Mouse (Mus musculus): ENCODE results near the gene Apbb2. TPM values are rescaled to one million over a fixed set of nuclear protein-coding genes. Genes with fewer than 3 reads are reported as not detected.

The Apbb2 gene
- polyA plus RNA-seq, 1 experiment: 19.1 TPM

DNA sequence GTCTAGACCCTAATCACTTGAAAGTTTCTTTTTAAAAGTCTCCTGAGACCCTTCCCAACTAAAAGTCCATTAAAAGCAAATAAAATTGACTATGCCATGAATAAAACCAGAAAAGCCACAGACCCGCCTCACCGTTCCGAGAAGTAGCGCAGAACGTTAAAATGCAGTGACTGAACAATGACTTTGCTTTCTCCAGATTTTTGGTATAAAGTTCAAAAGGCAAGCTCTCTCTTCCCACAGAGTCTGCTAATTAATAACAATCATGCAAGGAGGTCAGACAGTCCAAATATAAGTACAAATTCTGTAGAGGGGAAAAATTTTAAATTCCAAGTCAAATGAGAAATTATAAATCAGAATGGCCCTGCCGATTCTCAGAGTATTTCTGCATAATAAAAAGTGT is 103.9 kb downstream of the Apbb2 start:
- no peak overlapping the region for H3K4me3 ChIP-seq
- no peak overlapping the region for H3K4me2 ChIP-seq (ENCODE audit: low read depth)
- no peaks in the 10 kb centered on the region for H3K27me3 ChIP-seq (ENCODE audit: control insufficient read depth, insufficient read depth, insufficient read length)
- no peak for TF ChIP-seq SRF (IDR thresholded peaks at IDR 0.05; ENCODE audit: control insufficient read depth, insufficient read length, low read depth)
- TF ChIP-seq USF1 (IDR thresholded peaks at IDR 0.05; ENCODE audit: low read depth): no peak
- TF ChIP-seq E2F4 (IDR thresholded peaks at IDR 0.05; ENCODE audit: insufficient read depth): no peak
- no peak for TF ChIP-seq CEBPB (IDR thresholded peaks at IDR 0.05; ENCODE audit: insufficient read depth, poor library complexity, severe bottlenecking)
- no peak for TF ChIP-seq POLR2AphosphoS2 (IDR thresholded peaks at IDR 0.05; ENCODE audit: insufficient read length, low read depth)
- TF ChIP-seq TCF3 (IDR thresholded peaks at IDR 0.05; ENCODE audit: insufficient read length, low read depth): no peak
- no peak for TF ChIP-seq REST (IDR thresholded peaks at IDR 0.05; ENCODE audit: insufficient read depth, insufficient read length)
- no peak for TF ChIP-seq MAX (IDR thresholded peaks at IDR 0.05; ENCODE audit: low read depth)
- TF ChIP-seq MYOG (IDR thresholded peaks at IDR 0.05; ENCODE audit: control insufficient read depth in 1 of 3, insufficient read depth in 1 of 3, insufficient read length in 2 of 3, low read depth in 2 of 3): no peak
- no peak for TF ChIP-seq MYOD1 (IDR thresholded peaks at IDR 0.05; ENCODE audit: control insufficient read depth in 1 of 3, insufficient read length in 2 of 3, low read depth in 2 of 3)
- no peak for TF ChIP-seq TCF12 (IDR thresholded peaks at IDR 0.05; ENCODE audit: insufficient read depth, poor library complexity, severe bottlenecking)
- TF ChIP-seq POLR2A (IDR thresholded peaks at IDR 0.05; ENCODE audit: insufficient read length, low read depth): no peak
- peaks cover 11% of the 10 kb centered on the region for H3K36me3 ChIP-seq (ENCODE audit: control insufficient read depth, insufficient read depth)
- peaks cover 67% of the 10 kb centered on the region for H3K79me2 ChIP-seq (ENCODE audit: control insufficient read depth, insufficient read depth)
- no peak overlapping the region for H3ac ChIP-seq (ENCODE audit: control insufficient read depth, insufficient read length)

GRCm38 (mm10) chr5:66513412-66513811 is 105.2 kb downstream of the Apbb2 start:
- H3K27me3 ChIP-seq (ENCODE audit: control insufficient read depth, insufficient read depth, insufficient read length): no peaks in the 10 kb centered on the region
- H3K4me2 ChIP-seq (ENCODE audit: low read depth): no peak overlapping the region
- peaks cover 11% of the 10 kb centered on the region for H3K36me3 ChIP-seq (ENCODE audit: control insufficient read depth, insufficient read depth)
- H3ac ChIP-seq (ENCODE audit: control insufficient read depth, insufficient read length): no peak overlapping the region
- TF ChIP-seq SRF (IDR thresholded peaks at IDR 0.05; ENCODE audit: control insufficient read depth, insufficient read length, low read depth) (no peak), MYOG (IDR thresholded peaks at IDR 0.05; ENCODE audit: control insufficient read depth in 1 of 3, insufficient read depth in 1 of 3, insufficient read length in 2 of 3, low read depth in 2 of 3) (no peak), TCF3 (IDR thresholded peaks at IDR 0.05; ENCODE audit: insufficient read length, low read depth) (no peak), E2F4 (IDR thresholded peaks at IDR 0.05; ENCODE audit: insufficient read depth) (no peak)
- peaks cover 60% of the 10 kb centered on the region for H3K79me2 ChIP-seq (ENCODE audit: control insufficient read depth, insufficient read depth)
- H3K4me3 ChIP-seq: no peak overlapping the region

DNA sequence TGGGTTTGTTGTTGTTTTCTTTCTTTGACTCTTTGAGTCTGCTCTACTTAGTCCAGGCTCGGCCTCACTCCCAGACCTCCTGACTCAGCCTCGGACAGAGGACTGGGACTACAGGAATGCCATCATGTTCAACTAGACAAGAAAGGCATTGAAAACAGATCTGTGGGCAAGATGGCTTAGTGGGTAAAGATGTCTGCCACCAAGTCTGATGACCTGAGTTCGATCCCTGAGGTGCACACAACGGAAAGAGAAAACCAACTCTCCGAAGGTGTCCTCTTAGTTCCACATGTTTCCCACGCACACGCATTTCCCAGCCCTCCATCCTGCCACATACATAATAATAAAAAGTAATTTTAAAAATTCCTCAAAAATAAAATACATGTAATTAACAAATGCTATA is 106.1 kb downstream of the Apbb2 start:
- Histone ChIP-seq H3K79me2 (ENCODE audit: control insufficient read depth, insufficient read depth) (peaks cover 59% of the 10 kb centered on the region), H3K4me2 (ENCODE audit: low read depth) (no peak overlapping the region), H3K36me3 (ENCODE audit: control insufficient read depth, insufficient read depth) (peaks cover 11% of the 10 kb centered on the region), H3ac (ENCODE audit: control insufficient read depth, insufficient read length) (no peak overlapping the region), H3K4me3 (no peak overlapping the region), H3K27me3 (ENCODE audit: control insufficient read depth, insufficient read depth, insufficient read length) (no peaks in the 10 kb centered on the region)
- no peak for TF ChIP-seq TCF3 (IDR thresholded peaks at IDR 0.05; ENCODE audit: insufficient read length, low read depth)
- TF ChIP-seq MAX (IDR thresholded peaks at IDR 0.05; ENCODE audit: low read depth): no peak
- TF ChIP-seq TCF12 (IDR thresholded peaks at IDR 0.05; ENCODE audit: insufficient read depth, poor library complexity, severe bottlenecking): no peak
- no peak for TF ChIP-seq POLR2A (IDR thresholded peaks at IDR 0.05; ENCODE audit: insufficient read length, low read depth)
- TF ChIP-seq MYOD1 (IDR thresholded peaks at IDR 0.05; ENCODE audit: control insufficient read depth in 1 of 3, insufficient read length in 2 of 3, low read depth in 2 of 3): no peak
- TF ChIP-seq CEBPB (IDR thresholded peaks at IDR 0.05; ENCODE audit: insufficient read depth, poor library complexity, severe bottlenecking): no peak

DNA sequence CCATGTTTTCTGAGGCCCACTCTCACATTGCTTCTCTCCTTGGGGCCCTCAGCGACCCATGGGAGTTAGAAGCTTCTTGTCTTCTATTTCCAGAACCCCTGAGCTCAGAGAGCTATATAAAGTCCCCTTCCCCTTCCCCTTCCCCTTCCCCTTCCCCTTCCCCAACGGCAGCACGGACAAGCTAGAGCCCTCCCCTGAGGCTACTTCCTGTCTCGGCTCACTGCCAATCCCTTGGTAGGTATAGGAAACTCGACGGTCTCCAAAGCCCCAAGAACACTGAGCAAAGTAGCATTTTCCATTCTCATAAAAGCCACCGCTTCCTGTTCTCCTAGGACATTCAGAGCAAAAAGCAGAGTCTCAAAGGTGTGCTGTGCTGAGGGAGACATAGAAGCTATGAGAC is 107.9 kb downstream of the Apbb2 start:
- no peak overlapping the region for H3K4me2 ChIP-seq (ENCODE audit: low read depth)
- no peaks in the 10 kb centered on the region for H3K27me3 ChIP-seq (ENCODE audit: control insufficient read depth, insufficient read depth, insufficient read length)
- no peak overlapping the region for H3K4me3 ChIP-seq
- peaks cover 47% of the 10 kb centered on the region for H3K79me2 ChIP-seq (ENCODE audit: control insufficient read depth, insufficient read depth)
- peaks cover 11% of the 10 kb centered on the region for H3K36me3 ChIP-seq (ENCODE audit: control insufficient read depth, insufficient read depth)
- H3ac ChIP-seq (ENCODE audit: control insufficient read depth, insufficient read length): no peak overlapping the region
- TF ChIP-seq TCF3 (IDR thresholded peaks at IDR 0.05; ENCODE audit: insufficient read length, low read depth): no peak
- TF ChIP-seq USF1 (IDR thresholded peaks at IDR 0.05; ENCODE audit: low read depth): no peak
- TF ChIP-seq MYOD1 (IDR thresholded peaks at IDR 0.05; ENCODE audit: control insufficient read depth in 1 of 3, insufficient read length in 2 of 3, low read depth in 2 of 3): no peak
- no peak for TF ChIP-seq CEBPB (IDR thresholded peaks at IDR 0.05; ENCODE audit: insufficient read depth, poor library complexity, severe bottlenecking)
- TF ChIP-seq E2F4 (IDR thresholded peaks at IDR 0.05; ENCODE audit: insufficient read depth): no peak
- TF ChIP-seq POLR2A (IDR thresholded peaks at IDR 0.05; ENCODE audit: insufficient read length, low read depth): no peak
- TF ChIP-seq MYOG (IDR thresholded peaks at IDR 0.05; ENCODE audit: control insufficient read depth in 1 of 3, insufficient read depth in 1 of 3, insufficient read length in 2 of 3, low read depth in 2 of 3): no peak
- no peak for TF ChIP-seq POLR2AphosphoS2 (IDR thresholded peaks at IDR 0.05; ENCODE audit: insufficient read length, low read depth)
- no peak for TF ChIP-seq TCF12 (IDR thresholded peaks at IDR 0.05; ENCODE audit: insufficient read depth, poor library complexity, severe bottlenecking)
- TF ChIP-seq MAX (IDR thresholded peaks at IDR 0.05; ENCODE audit: low read depth): no peak
- no peak for TF ChIP-seq SRF (IDR thresholded peaks at IDR 0.05; ENCODE audit: control insufficient read depth, insufficient read length, low read depth)
- no peak for TF ChIP-seq REST (IDR thresholded peaks at IDR 0.05; ENCODE audit: insufficient read depth, insufficient read length)

GRCm38 (mm10) chr5:66509151-66509550 is 109.4 kb downstream of the Apbb2 start:
- H3K79me2 ChIP-seq (ENCODE audit: control insufficient read depth, insufficient read depth): peaks cover 38% of the 10 kb centered on the region
- H3K27me3 ChIP-seq (ENCODE audit: control insufficient read depth, insufficient read depth, insufficient read length): no peaks in the 10 kb centered on the region
- no peak overlapping the region for H3K4me2 ChIP-seq (ENCODE audit: low read depth)
- no peak overlapping the region for H3K4me3 ChIP-seq
- H3ac ChIP-seq (ENCODE audit: control insufficient read depth, insufficient read length): no peak overlapping the region
- TF ChIP-seq POLR2A (IDR thresholded peaks at IDR 0.05; ENCODE audit: insufficient read length, low read depth) (no peak), USF1 (IDR thresholded peaks at IDR 0.05; ENCODE audit: low read depth) (no peak), TCF3 (IDR thresholded peaks at IDR 0.05; ENCODE audit: insufficient read length, low read depth) (no peak), MYOD1 (IDR thresholded peaks at IDR 0.05; ENCODE audit: control insufficient read depth in 1 of 3, insufficient read length in 2 of 3, low read depth in 2 of 3) (no peak), SRF (IDR thresholded peaks at IDR 0.05; ENCODE audit: control insufficient read depth, insufficient read length, low read depth) (no peak), POLR2AphosphoS2 (IDR thresholded peaks at IDR 0.05; ENCODE audit: insufficient read length, low read depth) (no peak), MYOG (IDR thresholded peaks at IDR 0.05; ENCODE audit: control insufficient read depth in 1 of 3, insufficient read depth in 1 of 3, insufficient read length in 2 of 3, low read depth in 2 of 3) (no peak), CEBPB (IDR thresholded peaks at IDR 0.05; ENCODE audit: insufficient read depth, poor library complexity, severe bottlenecking) (no peak), E2F4 (IDR thresholded peaks at IDR 0.05; ENCODE audit: insufficient read depth) (no peak), MAX (IDR thresholded peaks at IDR 0.05; ENCODE audit: low read depth) (no peak), TCF12 (IDR thresholded peaks at IDR 0.05; ENCODE audit: insufficient read depth, poor library complexity, severe bottlenecking) (no peak), REST (IDR thresholded peaks at IDR 0.05; ENCODE audit: insufficient read depth, insufficient read length) (no peak)
- H3K36me3 ChIP-seq (ENCODE audit: control insufficient read depth, insufficient read depth): peaks cover 4% of the 10 kb centered on the region
